Comparison of ENCODE assay signal across 7 mouse cellular contexts in the genomic region with DNA sequence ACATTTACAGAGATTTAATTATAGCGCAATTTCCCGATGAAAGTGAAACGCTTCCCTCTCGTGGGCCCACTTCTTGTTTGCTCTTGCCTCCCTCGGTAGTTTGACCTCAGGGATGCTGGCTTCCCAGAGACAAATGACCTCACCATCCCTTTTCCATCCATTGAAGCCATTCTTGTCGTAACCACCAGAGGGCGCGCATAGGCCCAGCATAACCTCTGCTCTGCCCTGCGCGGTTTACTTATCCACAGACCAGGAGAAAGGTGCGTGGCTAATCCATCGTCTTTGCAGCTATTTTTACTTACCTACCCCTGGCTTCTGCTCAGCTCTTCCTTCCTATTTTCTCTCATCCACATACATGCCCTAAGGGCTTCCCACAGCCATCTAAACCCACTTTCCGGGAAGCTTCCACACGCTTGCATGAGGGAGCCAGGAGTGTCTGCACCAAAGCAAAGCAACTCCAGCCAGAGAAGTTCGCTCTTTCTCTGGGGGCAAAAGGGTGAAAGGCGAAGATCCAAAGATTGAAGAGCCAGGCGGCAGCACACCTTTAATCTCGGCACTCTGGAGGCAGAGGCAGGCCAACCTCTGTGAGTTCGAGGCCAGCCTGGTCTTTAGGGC. TPM values are rescaled to one million over a fixed set of nuclear protein-coding genes. Genes with fewer than 3 reads are reported as not detected.
A peak's percentile ranks its signal among the peaks of the same experiment; 100 is the strongest.
DNase-seq lines count a peak whose midpoint lies in the region; ATAC-seq and TF ChIP-seq lines count a peak whose summit lies in the region.

No protein-coding gene starts in this region.

- no peak overlapping the region; the same call in 1 of the 2 replicates for H3K4me2 ChIP-seq in intestine, embryonic 15.5 days (replicated peaks)
- H3K4me2 ChIP-seq in midbrain, embryonic 14.5 days (ENCODE audit: low read length), result no peak overlapping the region

- H3K36me3 ChIP-seq in intestine, embryonic 15.5 days, result no peaks in the 10 kb centered on the region
- no peaks in the 10 kb centered on the region for H3K36me3 ChIP-seq in limb, embryonic 10.5 days
- H3K36me3 ChIP-seq in midbrain, embryonic 14.5 days (ENCODE audit: control insufficient read depth, insufficient read depth, low read length), result no peaks in the 10 kb centered on the region
- no peaks in the 10 kb centered on the region for H3K36me3 ChIP-seq in spleen, adult 2 months (ENCODE audit: control insufficient read depth, insufficient read depth, low read length)

- H3K9ac ChIP-seq in intestine, embryonic 15.5 days, result no peak overlapping the region
- H3K9ac ChIP-seq in midbrain, embryonic 14.5 days (replicated peaks; ENCODE audit: low read length), result no peak overlapping the region

- no peaks in the 10 kb centered on the region for H3K27me3 ChIP-seq in intestine, embryonic 15.5 days (replicated peaks)
- no peaks in the 10 kb centered on the region for H3K27me3 ChIP-seq in limb, embryonic 10.5 days (ENCODE audit: low read depth, poor library complexity, severe bottlenecking)
- no peaks in the 10 kb centered on the region for H3K27me3 ChIP-seq in midbrain, embryonic 14.5 days (ENCODE audit: control insufficient read depth, insufficient read depth, low read length)
- H3K27me3 ChIP-seq in spleen, adult 2 months (ENCODE audit: control insufficient read depth, insufficient read depth, low read length), result no peaks in the 10 kb centered on the region

- no peak overlapping the region for H3K4me3 ChIP-seq in intestine, embryonic 15.5 days (replicated peaks)
- H3K4me3 ChIP-seq in limb, embryonic 10.5 days, result no peak overlapping the region
- H3K4me3 ChIP-seq in midbrain, embryonic 14.5 days (replicated peaks; ENCODE audit: low read depth, low read length), result no peak overlapping the region
- H3K4me3 ChIP-seq in spleen, adult 2 months (ENCODE audit: extremely low read depth, insufficient read depth, insufficient read length), result no peak overlapping the region

- peaks cover 3% of the 10 kb centered on the region; the same call in 1 of the 2 replicates for H3K4me1 ChIP-seq in intestine, embryonic 15.5 days (replicated peaks)
- H3K4me1 ChIP-seq in limb, embryonic 10.5 days, result 0 out of 2 replicates have a peak, but pooled peaks cover 3% of the 10 kb centered on the region
- H3K4me1 ChIP-seq in midbrain, embryonic 14.5 days (ENCODE audit: control insufficient read depth, insufficient read depth, low read length), result no peaks in the 10 kb centered on the region
- no peaks in the 10 kb centered on the region for H3K4me1 ChIP-seq in spleen, adult 2 months (ENCODE audit: control insufficient read depth, insufficient read depth, insufficient read length)

- TF ChIP-seq CTCF in spleen, adult 2 months (IDR thresholded peaks at IDR 0.05; ENCODE audit: extremely low read depth, insufficient read depth, insufficient read length, insufficient replicate concordance), result peak; percentile 79; the same call in 1 of the 2 replicates

- H3K9me3 ChIP-seq in intestine, embryonic 15.5 days, result no peaks in the 10 kb centered on the region
- H3K9me3 ChIP-seq in limb, embryonic 10.5 days (replicated peaks), result 0 out of 2 replicates have a peak, but pooled peaks cover 2% of the 10 kb centered on the region
- no peaks in the 10 kb centered on the region for H3K9me3 ChIP-seq in midbrain, embryonic 14.5 days (ENCODE audit: control insufficient read depth, low read length)

- ATAC-seq in intestine, embryonic 15.5 days, result peak; percentile 82
- no peak; the same call in 1 of the 2 replicates for ATAC-seq in midbrain, embryonic 14.5 days (ENCODE audit: low FRiP score, low TSS enrichment)

- no peak for TF ChIP-seq POLR2A in spleen, adult 2 months (IDR thresholded peaks at IDR 0.05; ENCODE audit: low read depth, low read length)

- WGBS in intestine, embryonic 15.5 days, result 22% methylated on average over 19 of the region's 19 CpGs
- WGBS in limb, embryonic 10.5 days, result 25% methylated on average over 19 of the region's 19 CpGs
- 20% methylated on average over 19 of the region's 19 CpGs for WGBS in midbrain, embryonic 14.5 days
- WGBS in spleen, adult 2 months, result 28% methylated on average over 19 of the region's 19 CpGs

- H3K27ac ChIP-seq in intestine, embryonic 15.5 days, result no peak overlapping the region
- no peak overlapping the region for H3K27ac ChIP-seq in limb, embryonic 10.5 days
- H3K27ac ChIP-seq in midbrain, embryonic 14.5 days (replicated peaks; ENCODE audit: low read depth, low read length), result no peak overlapping the region
- no peak overlapping the region for H3K27ac ChIP-seq in spleen, adult 2 months (ENCODE audit: insufficient read depth, low read length)

- DNase-seq in adrenal gland, adult 2 months, result peak; percentile 82
- DNase-seq in embryo, embryonic 10.5 days (ENCODE audit: low spot score), result peak; percentile 91
- peak; percentile 51 to 74 for DNase-seq in gastrocnemius, postnatal 4 days (ENCODE audit: low spot score in 2 of 2)
- peak; percentile 87 for DNase-seq in limb, embryonic 10.5 days (ENCODE audit: low spot score)
- DNase-seq in midbrain, embryonic 14.5 days, result peak; percentile 87
- peak; percentile 41 to 65 for DNase-seq in spleen, adult 2 months (ENCODE audit: low read depth in 1 of 2, low spot score in 2 of 2)

RNA-seq across cellular contexts. Expression of gene Prph2, which starts 6.3 kb away (rescaled TPM):
- not detected for total RNA-seq in adrenal gland, adult 2 months (2021)
- not detected in 2 replicates for polyA plus RNA-seq in adrenal gland, adult 2 months (2012; rRNA removed)
- not detected for total RNA-seq in gastrocnemius, postnatal 4 days (2021)
- not detected in 2 replicates for polyA plus RNA-seq in intestine, embryonic 15.5 days (2015; fragmentation: Nextera tagmentation; extraction: Ambion mirVana)
- not detected in 2 replicates for polyA plus RNA-seq in limb, embryonic 10.5 days (2016; fragmentation: Nextera tagmentation; extraction: Ambion mirVana)
- polyA plus RNA-seq in midbrain, embryonic 14.5 days (2014; fragmentation: Nextera tagmentation; extraction: Ambion mirVana), result not detected in 2 replicates
- not detected in 2 replicates for polyA plus RNA-seq in spleen, adult 2 months (2012; rRNA removed)

RNA-seq across cellular contexts. Expression of gene Tbcc, which starts 13.5 kb away (rescaled TPM):
- total RNA-seq in adrenal gland, adult 2 months (2021), result 10 to 100 TPM; 13.1 to 23.8 TPM
- polyA plus RNA-seq in adrenal gland, adult 2 months (2012; rRNA removed), result 17.2 and 18.5 TPM in 2 replicates
- 10 to 100 TPM; 24.7 to 27.0 TPM for total RNA-seq in gastrocnemius, postnatal 4 days (2021)
- polyA plus RNA-seq in intestine, embryonic 15.5 days (2015; fragmentation: Nextera tagmentation; extraction: Ambion mirVana), result 48.2 and 48.6 TPM in 2 replicates
- 62.1 and 66.3 TPM in 2 replicates for polyA plus RNA-seq in limb, embryonic 10.5 days (2016; fragmentation: Nextera tagmentation; extraction: Ambion mirVana)
- polyA plus RNA-seq in midbrain, embryonic 14.5 days (2014; fragmentation: Nextera tagmentation; extraction: Ambion mirVana), result 62.8 and 67.6 TPM in 2 replicates
- polyA plus RNA-seq in spleen, adult 2 months (2012; rRNA removed), result 17.2 and 21.3 TPM in 2 replicates

RNA-seq across cellular contexts. Expression of gene Bicral, which starts 45.7 kb away (rescaled TPM):
- 10 to 100 TPM; 22.6 to 25.1 TPM for total RNA-seq in adrenal gland, adult 2 months (2021)
- 6.1 and 7.7 TPM in 2 replicates for polyA plus RNA-seq in adrenal gland, adult 2 months (2012; rRNA removed)
- total RNA-seq in gastrocnemius, postnatal 4 days (2021), result 10 to 100 TPM; 17.0 to 17.6 TPM
- polyA plus RNA-seq in intestine, embryonic 15.5 days (2015; fragmentation: Nextera tagmentation; extraction: Ambion mirVana), result 3.5 and 4.6 TPM in 2 replicates
- 3.6 and 4.3 TPM in 2 replicates for polyA plus RNA-seq in limb, embryonic 10.5 days (2016; fragmentation: Nextera tagmentation; extraction: Ambion mirVana)
- polyA plus RNA-seq in midbrain, embryonic 14.5 days (2014; fragmentation: Nextera tagmentation; extraction: Ambion mirVana), result 10.2 and 11.6 TPM in 2 replicates
- 14.4 and 14.5 TPM in 2 replicates for polyA plus RNA-seq in spleen, adult 2 months (2012; rRNA removed)
